Mouse (Mus musculus) G1E (cell line): Measurements from ENCODE around the gene Jph2. TPM values are rescaled to one million over a fixed set of nuclear protein-coding genes. Genes with fewer than 3 reads are reported as not detected.

Experiments used
- ATAC-seq: 2 replicates; pipeline ENCODE4 v1.8.0; 2016; ENCODE audit warnings: mild to moderate bottlenecking; ENCODE audit not compliant: insufficient number of reproducible peaks, poor library complexity, low FRiP score, severe bottlenecking; ENCODE audit errors: extremely low read depth
- DNase-seq: peaks from one replicate; pipeline ENCODE4 v3.0.0; 2012; ENCODE audit warnings: low spot score
- H3K27me3 ChIP-seq: 2 replicates; pipeline ENCODE4 v1.6.1; 2012; ENCODE audit warnings: mild to moderate bottlenecking, low read length, inconsistent platforms; ENCODE audit not compliant: insufficient read depth
- H3K36me3 ChIP-seq: replicated peaks from 2 replicates; pipeline ENCODE3; 2012; ENCODE audit warnings: mild to moderate bottlenecking, inconsistent platforms
- H3K4me1 ChIP-seq: 2 replicates; pipeline ENCODE4 v1.6.1; 2012; ENCODE audit warnings: low read depth, low read length, inconsistent platforms, mixed read lengths; ENCODE audit not compliant: insufficient read depth
- H3K4me3 ChIP-seq: 2 replicates; pipeline ENCODE4 v1.5.1; 2012; ENCODE audit warnings: low read depth, mild to moderate bottlenecking, inconsistent platforms, low read length, moderate library complexity, mixed read lengths
- H3K9me3 ChIP-seq: replicated peaks from 2 replicates; pipeline ENCODE4 v1.6.1; 2012; ENCODE audit warnings: inconsistent platforms
- CTCF ChIP-seq: IDR thresholded peaks from 2 replicates; pipeline ENCODE4 v1.5.1; 2012; ENCODE audit warnings: low read depth, low read length, inconsistent platforms, mixed read lengths
- GATA1 ChIP-seq: IDR thresholded peaks from 2 replicates; pipeline ENCODE4 v1.6.1; 2012; ENCODE audit warnings: borderline replicate concordance, low read length, inconsistent platforms, mixed read lengths
- GATA2 ChIP-seq: IDR thresholded peaks from 2 replicates; pipeline ENCODE4 v1.6.1; 2012; ENCODE audit warnings: low read depth, low read length, inconsistent platforms, borderline replicate concordance
- POLR2AphosphoS5 ChIP-seq: IDR thresholded peaks from 2 replicates; pipeline ENCODE4 v1.6.1; 2012; ENCODE audit warnings: low read depth, low read length, inconsistent platforms; ENCODE audit not compliant: insufficient replicate concordance
- TAL1 ChIP-seq: conservative IDR thresholded peaks from 2 replicates; pipeline ENCODE4 v1.6.1; 2012; ENCODE audit warnings: low read depth, low read length, inconsistent platforms, mixed read lengths
- polyA plus RNA-seq: library from polyadenylated mRNA; stranded (reverse); fragments of >175 nt; gene quantifications from 2 replicates; pipeline ENCODE4 v1.2.3, GENCODE M21; 2012
- total RNA-seq, 2 experiments: library from RNA; stranded (forward) in 1 of 2; stranded (reverse) in 1 of 2; fragments of 200-1000 nt in 1 of 2; fragments of >200 nt in 1 of 2; fragmentation: Nextera tagmentation in 1 of 2; gene quantifications; 2 replicates each; pipeline ENCODE4 v1.2.3; 2014 to 2017

Jph2 gene
- not detected in 2 replicates for total RNA-seq (2014; fragmentation: Nextera tagmentation)
- total RNA-seq (2017), result 0.05 TPM in 1 of 2 replicates, not detected in the other
- polyA plus RNA-seq, result not detected in 2 replicates

- DNase-seq, result no peak
- Histone ChIP-seq H3K36me3 (no peaks in the 10 kb centered on the region), H3K9me3 (no peaks in the 10 kb centered on the region), H3K4me1 (no peaks in the 10 kb centered on the region), H3K4me3 (no peak within 1 kb of the TSS), H3K27me3 (peaks cover 30% of the 10 kb centered on the region)
- no peak for ATAC-seq
- TF ChIP-seq GATA2 (no peak), TAL1 (no peak), POLR2AphosphoS5 (no peak), CTCF (no peak), GATA1 (no peak)
Observed at GRCm38 (mm10) chr2:163397905-163398304, at the start of gene Jph2. Jph2 (minus strand) TSS chr2:163397993.

DNA sequence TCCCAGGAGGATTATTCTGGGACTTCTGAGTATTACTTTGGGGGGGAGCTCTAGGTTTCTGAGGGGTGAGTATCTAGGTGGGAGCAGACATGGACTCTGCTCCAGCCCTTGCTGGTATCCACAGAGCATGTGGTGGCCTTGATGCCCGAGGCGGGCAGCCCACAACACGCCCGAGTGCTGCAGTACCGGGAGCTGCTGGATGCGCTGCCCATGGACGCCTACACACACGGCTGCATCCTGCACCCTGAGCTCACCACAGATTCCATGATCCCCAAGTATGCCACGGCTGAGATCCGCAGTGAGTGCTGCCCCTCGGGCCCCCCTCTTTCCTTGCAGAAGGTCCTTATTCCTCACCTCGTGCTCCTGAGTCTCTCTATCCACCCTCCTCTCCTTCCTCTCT, 49.6 kb upstream of the Jph2 start:
- ATAC-seq (no peak), DNase-seq (no peak)
- H3K9me3 ChIP-seq, result no peaks in the 10 kb centered on the region
- TF ChIP-seq TAL1 (no peak), POLR2AphosphoS5 (no peak)
- H3K4me1 ChIP-seq, result no peaks in the 10 kb centered on the region
- H3K4me3 ChIP-seq, result no peak overlapping the region
- H3K36me3 ChIP-seq, result no peaks in the 10 kb centered on the region
- peaks cover 18% of the 10 kb centered on the region for H3K27me3 ChIP-seq

DNA sequence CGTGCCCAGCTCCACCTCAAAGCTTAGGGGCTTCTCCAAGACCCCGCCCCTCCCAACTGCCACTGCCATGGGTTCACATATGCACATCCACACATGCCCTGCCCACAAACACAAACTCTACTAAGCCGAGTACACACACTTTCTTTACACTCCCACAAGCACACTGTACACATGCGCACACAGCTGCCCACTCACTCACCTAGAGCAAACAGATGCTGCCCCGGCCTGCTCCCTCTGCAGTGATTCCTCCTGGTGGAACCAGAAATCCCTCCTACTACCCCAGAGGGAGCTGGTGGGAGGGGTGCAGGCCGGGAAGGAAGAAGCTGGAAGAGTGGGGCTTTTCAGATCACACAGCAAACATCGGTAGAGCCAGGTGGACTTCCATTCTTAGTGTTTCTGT, 46.2 kb upstream of the Jph2 start:
- no peak for TF ChIP-seq GATA1
- no peak for TF ChIP-seq POLR2AphosphoS5
- no peak for TF ChIP-seq GATA2
- no peak for TF ChIP-seq TAL1
- no peak for TF ChIP-seq CTCF
- no peak for ATAC-seq
- Histone ChIP-seq H3K4me1 (no peaks in the 10 kb centered on the region), H3K36me3 (no peaks in the 10 kb centered on the region), H3K27me3 (peaks cover 18% of the 10 kb centered on the region), H3K9me3 (no peaks in the 10 kb centered on the region), H3K4me3 (no peak overlapping the region)
- DNase-seq, result no peak

DNA sequence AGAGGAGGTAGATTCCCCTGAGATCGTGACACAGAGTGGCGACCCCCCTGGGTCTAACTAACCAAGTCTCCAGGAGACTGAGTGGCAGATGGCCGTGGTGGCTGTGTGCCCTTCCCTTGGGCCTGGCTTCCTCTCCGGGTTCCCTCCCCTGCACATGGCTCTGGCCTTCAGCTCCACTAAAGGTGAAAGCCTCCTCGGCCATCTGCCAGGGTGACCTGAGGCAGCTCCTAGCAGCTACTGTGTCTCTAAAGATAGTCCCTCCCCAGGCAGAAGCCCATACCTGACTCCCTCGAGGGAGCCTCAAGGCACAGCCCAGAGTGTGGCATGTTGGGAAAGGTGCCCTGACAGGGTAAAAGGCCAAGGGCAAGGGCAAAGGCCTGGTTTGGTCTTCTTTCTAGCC, 45.8 kb upstream of the Jph2 start:
- Histone ChIP-seq H3K4me3 (no peak overlapping the region), H3K4me1 (no peaks in the 10 kb centered on the region), H3K36me3 (no peaks in the 10 kb centered on the region), H3K9me3 (no peaks in the 10 kb centered on the region), H3K27me3 (peaks cover 21% of the 10 kb centered on the region)
- DNase-seq (no peak), ATAC-seq (no peak)
- TF ChIP-seq POLR2AphosphoS5 (no peak), GATA2 (no peak), CTCF (no peak), TAL1 (no peak), GATA1 (no peak)

- Histone ChIP-seq H3K27me3 (peaks cover 14% of the 10 kb centered on the region), H3K9me3 (no peaks in the 10 kb centered on the region), H3K36me3 (no peaks in the 10 kb centered on the region), H3K4me1 (no peaks in the 10 kb centered on the region), H3K4me3 (no peak overlapping the region)
- TF ChIP-seq CTCF, result no peak
- TF ChIP-seq TAL1, result no peak
- TF ChIP-seq POLR2AphosphoS5, result no peak
- DNase-seq (no peak), ATAC-seq (no peak)
Observed at GRCm38 (mm10) chr2:163439488-163439887, 41.7 kb upstream of the Jph2 start.

DNA sequence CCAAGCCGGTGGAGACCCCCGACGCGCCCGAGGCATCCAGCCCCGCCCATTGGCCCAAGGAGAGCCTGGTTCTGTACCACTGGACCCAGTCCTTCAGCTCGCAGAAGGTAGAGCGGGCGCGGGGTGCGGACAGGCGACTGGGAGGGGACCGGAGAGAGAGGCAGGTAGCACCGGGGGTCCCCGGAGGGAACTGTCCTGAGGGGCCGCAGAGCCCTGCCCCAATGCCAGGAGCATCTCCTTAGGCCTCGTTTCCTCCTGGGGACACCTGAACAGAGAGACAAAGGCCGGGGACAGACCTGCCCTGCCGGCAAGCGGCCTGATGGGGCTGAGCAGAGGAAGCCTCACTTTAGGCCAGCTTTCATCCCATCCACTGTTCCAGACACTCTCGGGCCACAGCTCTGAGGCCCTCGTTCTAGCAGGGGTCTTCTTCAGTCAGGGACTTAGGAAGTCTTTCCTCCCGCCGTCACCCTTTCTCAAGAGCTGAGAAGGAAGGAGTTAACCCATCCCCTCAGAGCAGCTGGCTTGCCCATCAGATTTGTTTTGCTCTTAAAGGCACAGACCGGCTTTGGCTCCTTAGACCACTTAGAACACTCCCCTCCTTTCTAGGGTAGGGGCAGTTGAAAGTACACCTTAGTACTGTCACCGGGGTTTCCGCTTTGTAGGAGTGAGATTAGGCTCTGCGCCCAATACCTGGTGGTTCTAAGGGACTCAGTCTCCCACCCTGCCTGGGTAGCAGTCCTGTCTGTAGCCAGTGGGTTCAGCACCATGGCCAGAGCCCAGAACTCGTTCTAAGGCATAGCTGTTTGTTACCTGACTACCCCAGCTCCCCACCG, 41.0 kb upstream of the Jph2 start:
- no peaks in the 10 kb centered on the region for H3K36me3 ChIP-seq
- no peak for TF ChIP-seq TAL1
- TF ChIP-seq GATA2, result no peak
- no peak for TF ChIP-seq POLR2AphosphoS5
- no peak for TF ChIP-seq GATA1
- TF ChIP-seq CTCF, result no peak
- peaks cover 13% of the 10 kb centered on the region for H3K27me3 ChIP-seq
- ATAC-seq, result no peak
- H3K4me3 ChIP-seq, result no peak overlapping the region
- H3K4me1 ChIP-seq, result no peaks in the 10 kb centered on the region
- no peak for DNase-seq
- no peaks in the 10 kb centered on the region for H3K9me3 ChIP-seq
